Mouse (Mus musculus): ENCODE measurements at regions not wholly inside any gene's neighbourhood (a gene's known extent, or its start where the extent isn't known, plus 50 kb on each side); places are given as distances from the start of the nearest gene placed in this dataset.
A peak's percentile ranks its signal among the peaks of the same experiment; 100 is the strongest.

- Histone ChIP-seq H3K9me3 (ENCODE audit: low read length) (no peaks in the 10 kb centered on the region), H3K4me2 (replicated peaks; ENCODE audit: low read depth, low read length) (no peak overlapping the region), H3K27ac (ENCODE audit: low read length) (no peak overlapping the region), H3K4me3 (ENCODE audit: low read depth, low read length) (no peak overlapping the region), H3K4me1 (ENCODE audit: insufficient read depth, low read depth, low read length) (peaks cover 16% of the 10 kb centered on the region; the same call in 1 of the 2 replicates), H3K9ac (replicated peaks; ENCODE audit: low read depth) (no peak overlapping the region), H3K36me3 (ENCODE audit: insufficient read depth, low read length) (no peaks in the 10 kb centered on the region), H3K27me3 (replicated peaks; ENCODE audit: insufficient read depth, low read length) (no peaks in the 10 kb centered on the region)
- no peak for DNase-seq (ENCODE audit: low spot score)
- WGBS: 71% methylated on average over 3 of the region's 3 CpGs
- TF ChIP-seq CTCF (IDR thresholded peaks at IDR 0.05) (no peak), EP300 (IDR thresholded peaks at IDR 0.05) (no peak)
- ATAC-seq: no peak
Measured at GRCm38 (mm10) chr7:67443666-67444065, 71.0 kb upstream of the Mef2a start.

GRCm38 (mm10) chr7:67443001-67443555, 70.4 kb upstream of the Mef2a start:
- H3K4me3 ChIP-seq (ENCODE audit: low read depth, low read length): no peak overlapping the region
- DNase-seq (ENCODE audit: low spot score) (peak; percentile 31), ATAC-seq (peak; percentile 23; the same call in 1 of the 2 replicates)
- H3K36me3 ChIP-seq (ENCODE audit: insufficient read depth, low read length): no peaks in the 10 kb centered on the region
- no peaks in the 10 kb centered on the region for H3K9me3 ChIP-seq (ENCODE audit: low read length)
- TF ChIP-seq EP300 (IDR thresholded peaks at IDR 0.05) (no peak), CTCF (IDR thresholded peaks at IDR 0.05) (0 out of 2 replicates have a peak, but pooled peaks have one; percentile 1)
- WGBS: 26% methylated on average over 12 of the region's 12 CpGs
- no peak overlapping the region for H3K27ac ChIP-seq (ENCODE audit: low read length)
- no peak overlapping the region; the same call in 1 of the 2 replicates for H3K4me2 ChIP-seq (replicated peaks; ENCODE audit: low read depth, low read length)
- no peak overlapping the region for H3K9ac ChIP-seq (replicated peaks; ENCODE audit: low read depth)
- H3K4me1 ChIP-seq (ENCODE audit: insufficient read depth, low read depth, low read length): peaks cover 16% of the 10 kb centered on the region; the same call in 1 of the 2 replicates
- H3K27me3 ChIP-seq (replicated peaks; ENCODE audit: insufficient read depth, low read length): no peaks in the 10 kb centered on the region

- WGBS: 49% methylated on average over 7 of the region's 7 CpGs
- no peak for TF ChIP-seq EP300 (IDR thresholded peaks at IDR 0.05)
- Histone ChIP-seq H3K4me1 (ENCODE audit: insufficient read depth, low read depth, low read length) (peaks cover 19% of the 10 kb centered on the region; the same call in 1 of the 2 replicates), H3K36me3 (ENCODE audit: insufficient read depth, low read length) (no peaks in the 10 kb centered on the region), H3K9ac (replicated peaks; ENCODE audit: low read depth) (no peak overlapping the region), H3K27me3 (replicated peaks; ENCODE audit: insufficient read depth, low read length) (no peaks in the 10 kb centered on the region), H3K4me2 (replicated peaks; ENCODE audit: low read depth, low read length) (no peak overlapping the region), H3K9me3 (ENCODE audit: low read length) (no peaks in the 10 kb centered on the region), H3K27ac (ENCODE audit: low read length) (no peak overlapping the region), H3K4me3 (ENCODE audit: low read depth, low read length) (no peak overlapping the region)
- ATAC-seq (no peak), DNase-seq (ENCODE audit: low spot score) (peak; percentile 40)
Measured at GRCm38 (mm10) chr7:67442284-67442683, 69.6 kb upstream of the Mef2a start.

- H3K9ac ChIP-seq (replicated peaks; ENCODE audit: low read depth): no peak overlapping the region
- no peak overlapping the region for H3K4me2 ChIP-seq (replicated peaks; ENCODE audit: low read depth, low read length)
- H3K36me3 ChIP-seq (ENCODE audit: insufficient read depth, low read length): no peaks in the 10 kb centered on the region
- DNase-seq (ENCODE audit: low spot score) (no peak), ATAC-seq (no peak)
- no peaks in the 10 kb centered on the region for H3K9me3 ChIP-seq (ENCODE audit: low read length)
- no peak overlapping the region for H3K27ac ChIP-seq (ENCODE audit: low read length)
- H3K4me1 ChIP-seq (ENCODE audit: insufficient read depth, low read depth, low read length): peaks cover 30% of the 10 kb centered on the region
- no peak for TF ChIP-seq CTCF (IDR thresholded peaks at IDR 0.05)
- no peak for TF ChIP-seq EP300 (IDR thresholded peaks at IDR 0.05)
- no peaks in the 10 kb centered on the region for H3K27me3 ChIP-seq (replicated peaks; ENCODE audit: insufficient read depth, low read length)
- 84% methylated on average over 8 of the region's 8 CpGs for WGBS
- H3K4me3 ChIP-seq (ENCODE audit: low read depth, low read length): no peak overlapping the region
Measured at GRCm38 (mm10) chr7:67440806-67441205, 68.1 kb upstream of the Mef2a start.

GRCm38 (mm10) chr7:67437216-67438006, 64.8 kb upstream of the Mef2a start:
- Histone ChIP-seq H3K4me2 (replicated peaks; ENCODE audit: low read depth, low read length) (no peak overlapping the region), H3K9ac (replicated peaks; ENCODE audit: low read depth) (no peak overlapping the region), H3K9me3 (ENCODE audit: low read length) (no peaks in the 10 kb centered on the region), H3K4me3 (ENCODE audit: low read depth, low read length) (no peak overlapping the region), H3K36me3 (ENCODE audit: insufficient read depth, low read length) (no peaks in the 10 kb centered on the region), H3K27ac (ENCODE audit: low read length) (0 out of 2 replicates have a peak overlapping the region, but pooled peaks have one; percentile 65), H3K4me1 (ENCODE audit: insufficient read depth, low read depth, low read length) (peaks cover 21% of the 10 kb centered on the region), H3K27me3 (replicated peaks; ENCODE audit: insufficient read depth, low read length) (no peaks in the 10 kb centered on the region)
- WGBS: 57% methylated on average over 8 of the region's 8 CpGs
- DNase-seq (ENCODE audit: low spot score) (peak; percentile 25), ATAC-seq (no peak)
- TF ChIP-seq EP300 (IDR thresholded peaks at IDR 0.05) (no peak), CTCF (IDR thresholded peaks at IDR 0.05) (no peak)

- peak; percentile 88 for DNase-seq (ENCODE audit: low spot score)
- WGBS: 16% methylated on average over 11 of the region's 11 CpGs
Measured at GRCm38 (mm10) chr7:67435643-67436339, 63.1 kb upstream of the Mef2a start.

More at GRCm38 (mm10) chr7:67435643-67436339, 63.1 kb upstream of the Mef2a start:
- H3K4me2 ChIP-seq (replicated peaks; ENCODE audit: low read depth, low read length): no peak overlapping the region
- H3K4me3 ChIP-seq (ENCODE audit: low read depth, low read length): no peak overlapping the region
- H3K4me1 ChIP-seq (ENCODE audit: insufficient read depth, low read depth, low read length): peaks cover 21% of the 10 kb centered on the region
- H3K9me3 ChIP-seq (ENCODE audit: low read length): no peaks in the 10 kb centered on the region
- H3K27ac ChIP-seq (ENCODE audit: low read length): peak overlapping the region; percentile 65
- H3K27me3 ChIP-seq (replicated peaks; ENCODE audit: insufficient read depth, low read length): no peaks in the 10 kb centered on the region
- no peak overlapping the region for H3K9ac ChIP-seq (replicated peaks; ENCODE audit: low read depth)
- ATAC-seq: peak; percentile 92
- no peaks in the 10 kb centered on the region for H3K36me3 ChIP-seq (ENCODE audit: insufficient read depth, low read length)
- TF ChIP-seq EP300 (IDR thresholded peaks at IDR 0.05) (peak; percentile 79), CTCF (IDR thresholded peaks at IDR 0.05) (no peak)
